In genomic region chr6:73047259-73047658, GRCm38 (mm10) we compare ENCODE assay signal across 16 mouse cellular contexts.
"Had no signal": no experiment of that assay in that cellular context is flagged by ENCODE, and none has a peak within 500 bp of the region (broad histone marks: within the 10 kb centered on the region; RNA-seq: fewer than 3 reads in every experiment).

No protein-coding gene starts in this region.

- H3K4me1 ChIP-seq: limb, embryonic 13.5 days; liver, embryonic 15.5 days; midbrain, embryonic 10.5 days; neural tube, embryonic 12.5 days; stomach, embryonic 15.5 days had no signal

- H3K4me3 ChIP-seq: layer of hippocampus, adult 2 months; limb, embryonic 13.5 days; liver, embryonic 15.5 days; midbrain, embryonic 10.5 days; neural tube, embryonic 12.5 days; stomach, embryonic 15.5 days had no signal

- ATAC-seq: lung, postnatal 0 days had no signal

- H3K9me3 ChIP-seq: limb, embryonic 13.5 days; liver, embryonic 15.5 days; midbrain, embryonic 10.5 days; neural tube, embryonic 12.5 days; stomach, embryonic 15.5 days had no signal

- H3K4me2 ChIP-seq: limb, embryonic 13.5 days; liver, embryonic 15.5 days; neural tube, embryonic 12.5 days; stomach, embryonic 15.5 days had no signal

- DNase-seq: left cerebral cortex, postnatal 4 days; lung, adult 2 months; lung, postnatal 4 days; midbrain, embryonic 14.5 days; right cerebral cortex, postnatal 4 days; spleen, adult 18-20 months; thymus, adult 2 months; thymus, postnatal 25 days had no signal

- H3K27me3 ChIP-seq: limb, embryonic 13.5 days; liver, embryonic 15.5 days; neural tube, embryonic 12.5 days; stomach, embryonic 15.5 days had no signal

- H3K36me3 ChIP-seq: limb, embryonic 13.5 days; liver, embryonic 15.5 days; midbrain, embryonic 10.5 days; neural tube, embryonic 12.5 days; stomach, embryonic 15.5 days had no signal

- H3K9ac ChIP-seq: limb, embryonic 13.5 days; liver, embryonic 15.5 days; neural tube, embryonic 12.5 days; stomach, embryonic 15.5 days had no signal

- H3K27ac ChIP-seq: kidney, postnatal 0 days; layer of hippocampus, adult 2 months; limb, embryonic 13.5 days; liver, embryonic 15.5 days; midbrain, embryonic 10.5 days; neural tube, embryonic 12.5 days; stomach, embryonic 15.5 days had no signal
